Mouse (Mus musculus) ES-Bruce4 (cell line): ENCODE measurements around the gene Pomt1.

Experiments
- CTCF ChIP-seq: IDR thresholded peaks from one replicate; pipeline ENCODE4 v1.8.1; 2011; ENCODE audit warnings: low read depth, low read length
- EP300 ChIP-seq: IDR thresholded peaks from 2 replicates; pipeline ENCODE4 v1.6.1; 2011; ENCODE audit warnings: low read depth, low read length; ENCODE audit not compliant: insufficient read depth

GRCm38 (mm10) chr2:32246741-32247140 is 10.4 kb downstream of the Pomt1 start:
- TF ChIP-seq CTCF: no peak
- no peak for TF ChIP-seq EP300
